Mouse (Mus musculus): ENCODE data around the gene Grrp1. TPM values are rescaled to one million over a fixed set of nuclear protein-coding genes. Genes with fewer than 3 reads are reported as not detected.
"Not testable (repeated sequence)": the region's sequence is repeated elsewhere in the genome, so short reads cannot be mapped to it uniquely, and the experiment has no call there.

Grrp1 gene
- 1 to 10 TPM; 2.2 to 3.8 TPM for total RNA-seq (2021)
- long read RNA-seq, experiment 1, partial matches to known transcripts: 2 of 6 reads
- long read RNA-seq, experiment 1, other reads (novel, unspliced or antisense): 0 of 6 reads
- long read RNA-seq, experiment 2, partial matches to known transcripts: 3 of 6 reads
- long read RNA-seq, experiment 2, other reads (novel, unspliced or antisense): 0 of 6 reads

DNA sequence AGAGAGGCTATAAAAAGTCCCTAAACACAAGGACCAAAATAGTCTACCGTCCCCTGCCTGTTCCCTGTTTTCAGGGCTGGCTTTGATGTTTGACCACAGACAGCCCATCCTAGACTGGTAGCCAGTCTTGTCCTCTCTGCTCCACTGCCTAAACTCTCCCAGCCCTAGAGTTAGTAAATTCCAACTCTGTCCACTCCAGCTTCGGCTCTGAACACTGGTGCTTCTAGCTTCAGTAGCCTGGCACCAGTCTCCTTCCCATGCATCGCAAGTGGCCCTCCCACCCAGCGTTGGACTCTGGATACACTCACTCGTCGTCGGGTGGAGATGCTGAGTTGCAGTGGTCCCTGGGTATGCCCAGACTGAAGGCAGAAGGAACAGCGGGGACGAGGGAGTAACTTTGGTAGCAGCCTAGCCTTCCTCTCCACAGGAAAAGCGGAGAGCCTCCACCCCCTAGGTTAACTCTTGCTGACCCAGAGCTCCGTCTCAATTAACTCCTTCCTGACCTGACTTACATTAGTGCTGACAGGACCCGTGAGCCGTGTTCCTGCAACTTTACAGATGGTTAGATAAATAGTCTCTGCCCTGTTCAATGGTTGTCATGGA lies at the start of gene Grrp1:
Grrp1 (minus strand) TSS at position 385 of the 603 bp plus-strand sequence.
- no peak for DNase-seq (ENCODE audit: low spot score in 2 of 2)

DNA sequence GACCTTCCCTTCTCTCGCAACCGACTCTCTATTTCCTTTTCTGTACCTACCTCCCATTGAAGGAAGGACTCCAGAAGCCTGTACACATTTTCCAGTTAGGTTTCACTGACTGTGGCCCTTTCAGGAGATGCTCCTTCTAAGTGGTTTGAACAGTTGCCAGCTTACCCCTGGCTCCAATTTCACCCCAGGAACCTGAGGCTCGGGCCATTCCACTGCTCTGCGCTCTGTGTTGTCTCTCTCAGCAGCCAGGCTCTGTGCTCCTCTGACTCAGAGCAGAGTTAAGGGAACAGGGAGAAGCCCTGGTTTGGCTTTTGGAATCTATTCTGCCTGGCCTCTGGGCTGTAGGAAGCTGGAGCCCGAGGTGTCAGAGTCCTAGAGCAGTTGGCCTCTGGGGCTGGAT lies 48.2 kb upstream of the Grrp1 start:
- DNase-seq (ENCODE audit: low spot score in 2 of 2): no peak

DNA sequence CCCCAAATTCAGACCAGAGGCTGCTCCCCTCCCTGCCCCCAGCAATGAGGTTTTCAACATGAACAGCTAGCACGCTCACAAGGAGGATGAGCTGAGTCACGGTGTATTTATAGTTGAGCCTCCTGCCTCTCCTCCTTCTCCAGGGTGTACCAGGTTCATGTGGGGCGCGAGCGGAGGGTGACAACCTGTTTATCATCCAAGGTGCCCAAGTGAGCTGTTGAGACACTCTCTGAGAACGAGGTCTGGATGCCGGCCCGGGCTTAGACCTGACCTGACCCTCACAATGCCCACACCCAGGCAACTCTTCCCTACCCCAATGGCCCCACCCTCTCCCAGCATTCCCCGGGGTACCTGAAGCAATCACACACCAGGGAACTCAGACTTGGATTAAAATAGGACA lies 46.4 kb upstream of the Grrp1 start:
- DNase-seq (ENCODE audit: low spot score in 2 of 2): peak; percentile 50 to 55

DNA sequence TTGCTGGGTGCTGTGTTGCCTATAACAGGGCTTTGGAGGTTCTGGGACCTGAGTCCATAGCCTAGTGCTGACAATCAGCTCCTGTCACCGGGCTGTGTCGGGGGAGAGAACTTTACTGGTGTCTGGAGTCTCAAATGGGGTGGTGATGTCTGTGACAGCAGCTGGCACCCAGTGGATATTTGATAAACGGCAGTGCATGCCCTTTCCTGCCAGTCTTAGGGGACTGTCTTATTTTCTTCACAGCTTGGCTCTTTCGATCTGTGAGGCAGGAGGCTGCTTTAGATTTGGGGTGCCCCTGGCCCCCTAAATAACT lies 45.5 kb upstream of the Grrp1 start:
- no peak for DNase-seq (ENCODE audit: low spot score in 2 of 2)

DNA sequence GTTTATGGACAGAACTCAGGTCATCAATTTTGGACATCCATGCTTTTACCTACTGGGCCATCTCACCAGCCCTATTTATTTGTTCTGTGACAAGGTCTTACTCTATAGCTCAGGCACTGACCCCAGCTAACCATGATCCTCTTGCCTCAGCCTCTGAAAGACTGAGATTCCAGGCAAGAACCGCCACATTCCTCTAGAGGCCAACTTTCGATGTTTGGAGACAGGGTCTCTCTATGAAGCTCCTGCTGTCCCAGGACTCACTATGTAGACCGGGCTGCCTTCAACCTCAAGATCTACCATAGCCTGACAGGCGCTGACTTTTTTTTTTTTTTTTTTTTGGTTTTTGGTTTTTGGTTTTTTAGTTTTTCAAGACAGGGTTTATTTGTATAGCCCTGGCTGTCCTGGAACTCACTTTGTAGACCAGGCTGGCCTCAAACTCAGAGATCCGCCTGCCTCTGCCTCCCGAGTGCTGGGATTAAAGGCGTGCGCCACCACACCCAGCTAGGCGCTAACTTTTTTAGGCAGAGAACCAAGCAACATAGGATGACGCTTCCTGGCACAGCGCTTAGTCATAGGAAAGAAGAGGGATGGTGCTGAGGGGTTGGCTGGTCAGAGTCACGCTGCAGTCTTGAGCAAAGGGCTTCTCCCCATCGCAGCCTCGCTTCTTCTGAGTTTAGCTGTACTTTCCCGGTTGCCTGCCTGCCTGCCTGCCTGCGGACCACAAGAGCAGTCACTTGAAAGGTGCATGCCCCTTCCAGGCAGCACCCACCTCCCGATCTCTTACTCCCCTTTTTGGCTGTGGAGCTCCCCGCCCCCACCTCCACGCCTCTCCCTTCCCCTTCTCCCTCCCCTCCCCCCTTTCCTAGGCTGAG lies 45.0 kb upstream of the Grrp1 start:
- peak; percentile 10 to 11 for DNase-seq (ENCODE audit: low spot score in 2 of 2)

DNA sequence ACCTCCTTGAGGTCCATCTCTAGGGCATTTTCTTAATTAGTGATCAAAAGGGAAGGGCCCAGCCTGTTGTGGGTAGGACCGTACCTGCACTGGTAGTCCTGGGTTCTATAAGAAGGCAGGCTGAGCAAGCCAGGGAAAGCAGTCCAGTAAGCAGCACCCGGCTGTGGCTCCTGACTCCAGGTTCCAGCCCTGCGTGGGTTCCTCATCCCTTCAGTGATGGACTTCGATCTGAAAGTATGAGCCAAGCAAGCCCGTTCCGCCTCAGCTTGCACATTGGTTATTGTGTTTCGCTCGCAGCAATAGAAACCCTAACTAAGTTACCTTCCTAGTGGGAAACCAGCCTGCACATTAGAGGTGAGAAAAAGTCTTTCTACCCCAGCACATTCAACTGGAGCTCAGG lies 43.5 kb upstream of the Grrp1 start:
- DNase-seq (ENCODE audit: low spot score in 2 of 2): no peak

DNA sequence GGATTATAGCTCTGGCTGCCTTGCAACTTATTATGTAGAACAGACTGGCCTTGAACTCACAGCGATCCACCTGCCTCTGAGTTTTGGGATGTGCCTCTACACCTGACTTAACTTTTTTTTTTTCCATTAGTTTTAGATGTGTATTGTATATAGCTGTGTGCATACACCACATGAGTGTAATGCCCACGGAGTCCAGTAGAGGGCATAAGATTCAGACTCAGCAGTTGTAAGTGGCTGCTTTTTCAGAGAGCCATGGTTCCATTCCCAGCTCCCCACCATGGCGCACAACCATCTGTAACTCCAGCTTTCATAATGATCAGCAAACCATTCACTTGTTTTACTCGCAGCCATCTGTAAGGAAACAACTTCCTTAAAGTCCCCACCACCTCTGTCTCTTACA lies 42.6 kb upstream of the Grrp1 start:
- no peak for DNase-seq (ENCODE audit: low spot score in 2 of 2)

DNA sequence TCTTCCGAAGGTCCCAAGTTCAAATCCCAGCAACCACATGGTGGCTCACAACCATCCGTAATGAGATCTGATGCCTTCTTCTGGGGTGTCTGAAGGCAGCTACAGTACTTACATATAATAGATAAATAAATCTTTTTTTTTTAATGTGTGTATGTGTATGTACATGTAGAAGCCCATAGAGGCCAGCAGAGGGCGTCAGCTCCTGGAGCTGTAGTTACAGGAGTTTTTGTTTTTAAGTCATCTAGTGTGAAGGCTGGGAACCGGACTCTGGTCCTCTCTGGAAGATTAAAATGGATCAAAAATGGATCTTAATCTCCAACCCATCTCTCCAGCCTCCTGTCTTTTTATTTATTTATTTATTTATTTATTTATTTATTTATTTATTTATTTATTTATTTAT lies 42.2 kb upstream of the Grrp1 start:
- not testable (repeated sequence) for DNase-seq (ENCODE audit: low spot score in 2 of 2)

DNA sequence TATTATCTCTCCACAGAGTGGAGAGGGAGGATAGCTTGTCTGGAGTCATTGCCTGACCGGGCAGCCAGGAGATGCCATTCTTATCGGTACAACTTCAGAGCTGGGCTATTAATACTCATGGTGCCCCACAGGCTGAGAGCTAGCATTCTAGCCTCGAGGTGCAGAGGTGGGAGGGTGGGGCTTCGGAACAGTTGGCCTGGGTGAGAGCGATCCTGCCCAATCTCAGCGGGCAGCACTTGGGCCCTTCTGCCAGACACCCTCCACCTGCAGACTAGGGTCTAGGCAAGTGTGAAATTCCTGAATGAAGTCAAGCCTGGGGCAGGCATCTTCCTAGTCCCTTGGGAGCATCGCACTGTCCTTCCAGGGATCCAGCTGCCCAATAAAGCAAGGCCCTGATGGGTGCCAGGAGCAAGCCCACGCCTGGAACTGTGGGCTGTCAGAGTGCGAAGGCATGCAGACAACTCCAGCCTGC lies 39.8 kb upstream of the Grrp1 start:
- no peak for DNase-seq (ENCODE audit: low spot score in 2 of 2)

DNA sequence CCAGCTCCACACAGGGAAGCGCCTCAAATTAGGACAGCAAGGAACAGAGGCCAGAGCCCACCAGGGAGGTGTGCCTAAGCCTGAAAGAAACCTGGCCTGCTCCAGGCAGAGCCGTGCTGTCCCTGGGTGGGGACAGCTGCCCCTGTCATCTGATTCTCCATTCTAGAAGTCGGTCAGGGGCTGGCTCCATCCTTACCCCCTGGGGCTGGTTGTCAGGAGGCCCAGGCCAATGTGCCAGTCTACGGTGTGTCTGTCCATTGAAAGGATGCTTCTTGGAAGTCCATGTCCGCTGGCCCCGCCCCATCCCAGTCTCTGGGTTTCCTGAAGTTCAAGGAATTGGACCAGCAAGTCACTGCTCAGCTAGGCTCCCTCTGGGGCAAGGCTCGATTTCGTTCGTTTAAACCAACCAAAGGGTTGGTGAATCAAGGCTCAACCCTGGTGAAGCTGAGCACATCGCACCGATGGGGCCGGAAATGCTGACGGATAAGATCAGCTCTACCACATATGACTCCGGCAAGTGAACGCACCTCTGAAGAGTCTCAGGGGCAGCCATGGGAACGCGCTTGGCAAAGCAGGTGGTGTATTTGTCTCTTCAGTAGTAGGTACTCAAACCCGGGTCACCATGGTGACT lies 39.3 kb upstream of the Grrp1 start:
- no peak for DNase-seq (ENCODE audit: low spot score in 2 of 2)

DNA sequence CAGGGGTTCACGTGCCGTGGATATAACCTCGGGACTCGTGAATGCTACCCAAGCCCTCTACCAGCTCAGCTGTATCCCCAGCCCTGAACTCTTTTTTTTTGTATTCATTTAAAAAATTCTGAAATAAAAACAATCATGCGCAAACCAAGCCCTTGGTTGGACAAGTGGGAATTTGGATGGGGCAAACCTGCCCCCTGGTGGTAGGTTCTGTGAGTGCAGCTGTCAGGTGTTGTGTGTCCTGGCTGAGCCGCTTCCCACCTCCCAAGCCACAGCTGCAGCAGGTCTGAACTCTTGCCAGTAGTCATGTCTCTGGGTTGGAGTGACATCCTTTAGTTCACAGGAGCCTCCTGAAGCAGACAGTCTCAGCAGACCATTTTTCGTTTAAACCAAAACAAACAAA lies 38.2 kb upstream of the Grrp1 start:
- DNase-seq (ENCODE audit: low spot score in 2 of 2): peak; percentile 67 to 73

DNA sequence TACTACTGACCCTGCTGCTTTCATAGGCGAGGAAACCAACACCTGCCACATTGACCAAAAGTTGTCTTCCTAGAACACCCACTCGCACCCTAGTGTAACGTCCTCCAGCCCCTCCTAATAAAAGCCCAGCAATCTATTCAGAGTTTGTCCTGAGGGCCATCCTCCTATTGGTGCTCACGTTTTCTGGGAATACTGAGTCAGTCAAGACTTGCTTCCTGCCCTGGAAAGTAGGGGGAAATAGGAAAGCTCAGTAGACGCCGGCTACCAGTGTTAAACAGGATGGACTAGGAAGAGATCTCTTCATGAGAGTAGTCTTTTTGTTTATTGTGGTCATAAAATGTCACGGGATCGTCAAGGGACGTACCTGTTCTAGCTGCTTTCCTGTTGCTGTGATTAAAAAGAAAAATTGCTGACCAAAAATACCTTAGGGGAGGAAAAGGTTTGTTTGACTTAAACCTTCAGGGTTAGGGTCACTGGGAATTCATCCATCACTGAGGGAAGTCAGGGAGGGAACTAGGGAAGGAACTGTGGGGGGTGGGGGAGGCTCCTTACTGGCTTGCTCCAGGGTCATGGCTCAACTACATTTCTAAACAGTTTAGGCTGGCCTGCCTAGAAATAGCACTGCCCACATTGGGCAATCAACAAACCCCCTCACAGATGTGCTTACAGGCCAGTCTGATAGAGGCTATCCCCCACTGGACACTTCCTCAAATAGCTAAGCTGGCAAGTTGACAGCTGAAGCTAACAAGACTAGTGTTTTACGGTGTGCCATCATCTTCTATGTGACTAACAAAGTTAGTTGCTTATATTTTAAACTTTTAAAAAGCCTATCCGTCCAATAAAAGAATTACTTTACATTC lies 34.7 kb upstream of the Grrp1 start:
- no peak for DNase-seq (ENCODE audit: low spot score in 2 of 2)

DNA sequence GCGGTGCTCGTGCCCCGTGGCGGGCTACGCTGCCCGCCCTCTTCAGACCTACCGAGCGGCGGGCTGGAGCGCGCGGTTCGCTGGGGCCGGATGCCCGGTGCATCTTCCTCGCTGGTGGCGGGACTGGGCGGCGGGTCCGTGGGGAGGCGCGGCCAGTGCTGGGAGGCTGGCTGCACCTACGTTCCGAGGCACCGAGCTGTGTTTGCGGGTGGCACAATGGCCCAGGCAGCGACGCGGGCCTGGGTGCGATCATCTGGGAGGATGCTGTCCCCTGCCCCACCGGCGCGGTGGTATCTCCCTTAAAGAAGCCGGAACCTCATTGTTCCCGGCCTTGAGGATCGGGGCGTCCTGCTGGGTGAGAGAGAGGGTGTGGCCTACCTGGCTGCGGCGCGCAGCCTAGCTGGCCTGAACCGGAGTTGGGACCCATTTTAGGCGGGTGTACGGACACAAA lies 33.7 kb upstream of the Grrp1 start, which contains the start of gene Pdik1l:
Pdik1l (minus strand) TSS at position 321 of the 451 bp plus-strand sequence.
- DNase-seq (ENCODE audit: low spot score in 2 of 2): peak; percentile 66 to 69

DNA sequence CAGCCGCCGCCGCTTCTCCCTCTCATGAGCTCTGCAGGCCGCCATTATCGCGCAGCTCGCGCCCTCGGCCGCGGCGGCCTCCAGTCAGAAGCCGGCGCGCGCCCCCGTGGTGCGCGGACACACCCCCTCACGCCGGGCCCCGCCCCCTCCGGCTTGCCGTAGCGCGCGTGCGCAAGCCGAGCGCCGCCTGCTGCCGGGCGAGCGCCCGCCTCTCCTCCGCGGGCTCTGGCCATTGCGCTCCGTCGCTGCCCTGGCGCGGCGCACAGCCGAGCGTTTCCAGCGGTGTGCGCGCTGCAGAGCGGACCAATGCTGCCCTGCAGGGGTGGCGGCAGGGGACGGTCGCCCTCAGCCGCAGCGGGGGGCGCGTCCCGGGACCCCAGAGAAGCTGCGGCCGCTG lies 33.3 kb upstream of the Grrp1 start:
- DNase-seq (ENCODE audit: low spot score in 2 of 2): peak; percentile 97 to 98

DNA sequence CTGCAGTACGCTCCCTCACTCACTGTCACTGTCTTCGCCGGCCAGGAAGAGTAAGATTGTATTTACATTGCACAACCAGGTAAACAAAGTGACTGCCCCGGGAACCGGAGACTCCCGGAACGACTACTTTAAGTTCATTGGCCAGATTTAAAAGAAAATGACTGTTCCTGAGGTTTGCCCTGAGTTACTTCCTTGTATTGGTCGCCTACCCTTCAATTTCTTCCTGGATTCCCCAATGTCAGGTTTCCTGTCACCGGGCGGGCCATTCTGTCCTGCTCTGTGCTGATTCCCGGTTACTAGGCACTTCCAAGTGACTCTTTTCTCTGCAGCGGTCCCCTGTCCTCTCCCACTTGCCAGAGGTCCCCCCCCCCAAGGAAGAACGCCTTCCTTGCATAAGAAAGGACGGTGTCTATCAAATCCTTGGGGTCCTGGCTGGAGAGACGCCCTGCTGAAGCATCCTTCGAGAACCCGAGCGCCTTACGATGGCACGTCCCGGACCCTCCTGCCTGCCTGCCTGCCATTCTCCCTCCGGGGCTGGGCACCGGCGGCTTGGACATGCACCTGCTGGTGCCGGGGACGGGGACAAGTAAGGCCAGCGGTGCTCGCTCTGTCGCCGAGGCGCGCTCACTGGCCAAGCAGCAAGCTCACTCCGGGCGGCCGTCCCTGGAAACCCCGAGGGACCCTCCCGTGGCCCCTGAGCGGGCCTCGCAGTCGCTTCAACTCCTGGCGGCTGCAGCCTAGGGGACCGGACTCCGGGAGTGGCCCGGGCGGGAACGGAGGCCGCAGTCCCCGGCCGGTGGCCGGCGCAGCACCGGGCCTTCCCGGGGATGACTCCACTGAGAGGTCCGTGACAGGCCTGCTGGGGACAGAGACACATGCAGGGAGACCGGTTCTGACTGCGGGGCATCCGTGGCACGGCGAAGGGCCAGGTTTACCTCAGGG lies 32.6 kb upstream of the Grrp1 start:
- no peak for DNase-seq (ENCODE audit: low spot score in 2 of 2)

DNA sequence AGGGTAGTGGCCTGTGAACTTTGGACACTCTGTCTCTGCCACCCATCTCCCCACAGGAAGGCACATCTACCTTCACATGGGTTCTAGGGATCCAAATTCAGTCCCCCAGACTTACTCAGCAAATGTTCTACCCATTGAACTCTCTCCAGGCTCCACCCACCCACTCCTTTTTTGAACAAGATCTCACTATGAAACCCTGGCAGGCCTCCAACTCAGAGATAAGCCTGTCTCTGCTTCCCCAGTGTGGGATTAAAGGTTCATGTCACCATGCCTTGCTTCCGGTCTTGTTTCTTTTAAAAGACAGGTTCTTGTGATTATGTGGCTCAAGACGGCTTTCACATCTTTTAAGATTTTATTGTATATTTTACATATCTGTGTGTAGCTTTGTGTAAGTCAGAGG lies 31.0 kb upstream of the Grrp1 start:
- no peak for DNase-seq (ENCODE audit: low spot score in 2 of 2)

DNA sequence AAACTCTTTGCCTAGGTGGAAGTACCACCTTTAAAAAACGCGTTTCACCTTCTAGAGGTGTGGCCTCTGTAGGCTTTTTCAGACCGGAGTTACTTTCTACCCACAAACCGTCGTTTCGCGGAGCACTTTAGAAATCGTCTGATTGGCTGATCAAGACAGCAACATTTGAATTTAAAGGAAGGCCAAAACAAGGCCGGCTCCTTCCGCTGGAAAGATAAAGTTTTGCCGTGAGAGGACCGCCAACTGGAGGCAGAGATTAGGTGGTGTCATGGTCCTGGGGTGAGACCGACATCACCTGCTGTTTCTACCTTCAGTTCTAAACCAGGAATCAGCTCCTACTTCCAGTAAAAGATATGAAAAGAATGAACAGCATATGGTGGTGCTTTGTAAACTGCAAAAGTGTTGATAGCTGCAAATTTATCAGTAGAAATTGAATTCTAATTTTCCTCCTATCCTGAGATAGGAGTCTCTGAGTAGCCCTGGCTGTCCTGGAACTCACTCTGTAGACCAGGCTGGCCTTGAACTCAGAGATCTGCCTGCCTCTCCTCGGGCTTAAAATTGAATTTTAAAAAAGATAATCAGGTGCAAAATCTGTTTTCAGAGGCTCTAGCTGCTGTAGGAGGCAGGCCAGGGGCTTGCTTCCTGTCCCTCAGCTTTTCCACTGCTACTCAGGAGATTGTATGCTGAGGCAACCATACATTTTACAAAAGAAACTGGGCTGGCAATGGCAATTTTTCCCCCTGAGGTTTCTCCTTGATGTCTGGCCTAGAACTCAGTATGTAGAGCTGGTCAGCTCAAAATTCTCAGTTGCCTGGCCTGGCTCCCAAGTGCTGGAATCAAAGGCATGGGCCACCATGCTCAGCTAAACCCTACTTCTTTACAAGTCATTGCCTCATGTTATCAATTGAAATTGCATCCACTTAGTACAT lies 19.8 kb upstream of the Grrp1 start:
- no peak for DNase-seq (ENCODE audit: low spot score in 2 of 2)

DNA sequence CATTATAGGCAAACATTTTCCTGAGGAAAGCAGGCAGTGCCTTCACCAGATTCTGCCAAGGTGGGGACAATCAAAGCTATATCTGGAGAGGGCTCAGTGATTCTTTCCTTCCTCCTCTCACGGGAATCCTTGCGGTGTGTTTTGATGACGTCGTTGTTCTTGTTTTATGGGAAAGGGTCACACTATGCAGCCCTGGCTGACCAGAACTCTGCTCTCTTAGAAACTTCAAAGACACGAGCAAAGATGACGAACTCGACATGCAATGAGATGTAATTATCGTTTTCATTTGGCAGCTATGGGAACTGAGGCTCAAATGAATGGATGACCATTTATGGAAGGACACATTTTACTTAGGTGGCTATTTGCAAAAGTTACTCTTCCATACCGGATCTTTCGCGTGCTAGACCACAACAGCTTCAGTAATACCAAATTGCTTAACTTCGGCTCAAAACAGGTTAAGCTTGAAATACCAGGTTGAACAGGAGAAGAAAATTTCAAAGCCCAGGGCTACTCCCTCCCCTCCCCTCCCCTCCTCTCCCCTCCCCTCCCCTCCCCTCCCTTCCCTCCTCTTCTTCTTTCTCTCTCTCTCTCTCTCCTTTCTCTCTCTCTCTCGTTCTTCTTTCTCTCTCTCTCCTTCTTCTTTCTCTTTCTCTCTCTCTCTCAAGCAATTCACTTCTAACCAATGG lies 19.0 kb upstream of the Grrp1 start:
- no peak for DNase-seq (ENCODE audit: low spot score in 2 of 2)

Data from left cerebral cortex, adult 18-20 months (tissue).